Mouse (Mus musculus) left cerebral cortex, adult 18-20 months (tissue): ENCODE measurements around the gene Rnls. TPM values are rescaled to one million over a fixed set of nuclear protein-coding genes. Genes with fewer than 3 reads are reported as not detected.

Experiments used
- DNase-seq, 2 experiments: peaks; one replicate each; pipeline ENCODE4 v3.0.0; 2021 to 2022; ENCODE audit warnings: low spot score in 2 of 2, mixed read lengths in 1 of 2
- total RNA-seq, 2 experiments: library from RNA; stranded (reverse); gene quantifications; 2 replicates each; pipeline ENCODE4 v1.2.3; 2021

Gene Rnls
- total RNA-seq, 2 experiments from 2014 or later: 1.1 to 1.9 TPM

GRCm38 (mm10) chr19:33201181-33201580, 190.9 kb downstream of the Rnls start:
- no peak for DNase-seq

GRCm38 (mm10) chr19:33192064-33192463, 200.0 kb downstream of the Rnls start:
- no peak for DNase-seq

GRCm38 (mm10) chr19:33188766-33189165, 203.3 kb downstream of the Rnls start:
- no peak for DNase-seq

- no peak for DNase-seq
These were observed 212.5 kb downstream of the Rnls start for GRCm38 (mm10) chr19:33179595-33179994.

- DNase-seq: no peak
These were observed 213.2 kb downstream of the Rnls start for GRCm38 (mm10) chr19:33178866-33179265.

- no peak for DNase-seq
These were observed 213.7 kb downstream of the Rnls start for GRCm38 (mm10) chr19:33178367-33178766.

GRCm38 (mm10) chr19:33173991-33174390, 218.1 kb downstream of the Rnls start:
- DNase-seq: no peak

- DNase-seq: no peak
These were observed 222.2 kb downstream of the Rnls start for GRCm38 (mm10) chr19:33169881-33170280.

- no peak for DNase-seq
These were observed 224.4 kb downstream of the Rnls start for GRCm38 (mm10) chr19:33167528-33168264.

GRCm38 (mm10) chr19:33164801-33165200, 227.3 kb downstream of the Rnls start:
- no peak for DNase-seq

- no peak for DNase-seq
These were observed 230.2 kb downstream of the Rnls start for GRCm38 (mm10) chr19:33161903-33162302.

GRCm38 (mm10) chr19:33159897-33160296, 232.2 kb downstream of the Rnls start:
- no peak for DNase-seq

- DNase-seq: no peak
These were observed 232.9 kb downstream of the Rnls start for GRCm38 (mm10) chr19:33159192-33159591.

- DNase-seq: no peak
These were observed 233.9 kb downstream of the Rnls start for GRCm38 (mm10) chr19:33158234-33158633.

- no peak for DNase-seq
These were observed 243.7 kb downstream of the Rnls start for GRCm38 (mm10) chr19:33148411-33148810.

- DNase-seq: no peak
These were observed 248.9 kb downstream of the Rnls start for GRCm38 (mm10) chr19:33143198-33143597.

GRCm38 (mm10) chr19:33137316-33137715, 254.8 kb downstream of the Rnls start:
- DNase-seq: no peak

- DNase-seq: no peak
These were observed 269.4 kb downstream of the Rnls start for GRCm38 (mm10) chr19:33122611-33123226.

- no peak for DNase-seq
These were observed 272.1 kb downstream of the Rnls start for GRCm38 (mm10) chr19:33119947-33120346.

GRCm38 (mm10) chr19:33118898-33119297, 273.2 kb downstream of the Rnls start:
- DNase-seq: no peak

GRCm38 (mm10) chr19:33114631-33115295, 277.3 kb downstream of the Rnls start:
- no peak for DNase-seq

GRCm38 (mm10) chr19:33113746-33114145, 278.3 kb downstream of the Rnls start:
- DNase-seq: peak; percentile 31 to 53
